Mouse (Mus musculus) kidney, embryonic 15.5 days (tissue): ENCODE results near the gene Fopnl. TPM values are rescaled to one million over a fixed set of nuclear protein-coding genes. Genes with fewer than 3 reads are reported as not detected.

Source experiments
- ATAC-seq: fragments of 200-750 bp; cut with Nextera tagmentation; replicated peaks from 2 replicates; pipeline ENCODE4 v1.8.0; 2017; ENCODE audit warnings: moderate TSS enrichment; ENCODE audit not compliant: low FRiP score
- H3K27ac ChIP-seq: fragments of 300-500 bp; sonication (generic); 2 replicates; pipeline ENCODE4 v1.5.1; 2015; ENCODE audit warnings: mild to moderate bottlenecking, inconsistent platforms
- H3K27me3 ChIP-seq: fragments of 300-500 bp; sonication (generic); 2 replicates; pipeline ENCODE4 v1.6.1; 2015; ENCODE audit warnings: inconsistent platforms
- H3K36me3 ChIP-seq: fragments of 300-500 bp; sonication (generic); 2 replicates; pipeline ENCODE4 v1.6.1; 2015; ENCODE audit warnings: inconsistent platforms
- H3K4me1 ChIP-seq: fragments of 300-500 bp; sonication (generic); 2 replicates; pipeline ENCODE4 v1.6.1; 2015; ENCODE audit warnings: inconsistent platforms
- H3K4me2 ChIP-seq: fragments of 300-500 bp; sonication (generic); 2 replicates; pipeline ENCODE4 v1.6.1; 2015; ENCODE audit warnings: moderate library complexity, mild to moderate bottlenecking, inconsistent platforms
- H3K4me3 ChIP-seq: fragments of 300-500 bp; sonication (generic); replicated peaks from 2 replicates; pipeline ENCODE4 v1.5.1; 2015; ENCODE audit warnings: mild to moderate bottlenecking, inconsistent platforms
- H3K9ac ChIP-seq: fragments of 300-500 bp; sonication (generic); 2 replicates; pipeline ENCODE4 v1.6.1; 2015; ENCODE audit warnings: mild to moderate bottlenecking, inconsistent platforms
- H3K9me3 ChIP-seq: fragments of 300-500 bp; sonication (generic); replicated peaks from 2 replicates; pipeline ENCODE4 v1.6.1; 2016; ENCODE audit warnings: inconsistent platforms
- WGBS: fragments of 180-500 bp; shearing (Covaris S2); methylation state at CpG from one replicate; pipeline ENCODE4 v1.1.7; 2015; ENCODE audit warnings: mixed read lengths; 5-methylcytosine and 5-hydroxymethylcytosine counted together
- polyA plus RNA-seq: library from polyadenylated mRNA; unstranded; fragments of >200 nt; fragmentation: Nextera tagmentation; extraction: Ambion mirVana; gene quantifications from 2 replicates; pipeline ENCODE4 v1.2.1, GENCODE M21; 2015

Fopnl gene
- polyA plus RNA-seq, 1 experiment from 2014 or later, result 141 TPM

DNA sequence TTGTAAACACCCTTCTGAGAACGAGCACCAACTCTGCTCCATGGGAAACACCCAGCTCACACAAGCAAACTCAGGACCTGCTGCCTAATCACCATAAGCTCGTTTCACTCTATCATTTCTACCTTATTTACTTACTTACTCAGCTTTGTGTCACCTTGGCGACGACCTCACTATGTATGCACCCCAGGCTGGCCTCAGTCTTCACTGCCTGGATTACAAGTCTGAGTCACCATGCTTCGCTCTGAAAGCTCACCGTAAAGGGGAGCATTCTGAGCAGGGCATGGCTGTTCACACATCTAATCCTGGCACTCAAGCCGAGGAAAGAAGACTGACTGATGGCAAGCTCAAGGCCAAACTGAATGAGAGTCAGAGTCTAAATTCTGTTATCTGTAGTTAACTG lies 13.5 kb downstream of the Fopnl start:
- Histone ChIP-seq H3K36me3 (peaks cover 83% of the 10 kb centered on the region), H3K27ac (peak overlapping the region; percentile 80), H3K27me3 (no peaks in the 10 kb centered on the region)

DNA sequence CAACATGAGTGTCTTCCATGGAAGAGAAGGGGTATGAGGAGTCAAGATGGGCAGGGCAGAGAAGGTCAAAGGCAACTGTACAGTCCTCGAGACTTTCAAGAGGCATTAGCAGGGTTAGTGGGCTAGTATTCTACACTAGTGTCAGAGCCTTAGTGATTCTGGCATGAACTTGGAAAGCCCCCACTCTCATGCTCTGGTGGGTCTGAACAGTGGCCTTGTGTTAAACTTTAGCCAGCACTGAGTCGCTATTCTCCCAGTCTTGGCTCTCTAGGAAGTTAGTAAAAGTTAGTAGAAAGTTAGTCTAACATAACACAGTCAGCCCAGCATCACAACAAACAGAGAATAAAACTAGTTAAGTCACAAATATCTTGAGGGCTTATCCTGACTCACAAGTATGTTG lies 14.1 kb downstream of the Fopnl start:
- ATAC-seq, result peak; percentile 86
- Histone ChIP-seq H3K27ac (peak overlapping the region; percentile 80), H3K4me2 (0 out of 2 replicates have a peak overlapping the region, but pooled peaks have one; percentile 15)

More for the DNA sequence above, 13.5 kb downstream of the Fopnl start:
- H3K9ac ChIP-seq, result no peak overlapping the region
- peak; percentile 41; the same call in 1 of the 2 replicates for ATAC-seq
- 0 out of 2 replicates have a peak overlapping the region, but pooled peaks have one; percentile 15 for H3K4me2 ChIP-seq
- H3K9me3 ChIP-seq, result no peaks in the 10 kb centered on the region
- no peak overlapping the region for H3K4me3 ChIP-seq
- peaks cover 18% of the 10 kb centered on the region for H3K4me1 ChIP-seq
- WGBS, result 72% methylated on average over 7 of the region's 7 CpGs

DNA sequence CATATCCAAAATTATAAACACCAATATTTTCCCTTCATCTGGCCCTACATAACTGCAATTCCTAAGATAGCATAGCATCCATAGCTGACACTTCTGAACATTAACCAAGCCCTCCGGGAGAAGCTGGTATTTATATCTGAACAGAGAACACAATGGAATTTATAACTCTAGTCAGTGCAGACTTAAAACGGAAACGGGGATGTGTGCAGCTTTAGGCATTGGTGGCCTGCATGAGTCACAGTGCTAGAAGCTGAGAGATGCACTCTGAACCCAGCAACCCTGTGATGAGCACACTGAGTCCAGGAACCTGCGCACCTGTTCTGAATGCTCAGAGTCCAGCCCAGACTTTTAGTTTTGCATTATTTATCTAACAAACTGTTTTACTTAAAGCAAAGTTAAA lies 18.7 kb downstream of the Fopnl start:
- no peak overlapping the region for H3K9ac ChIP-seq
- peaks cover 61% of the 10 kb centered on the region for H3K36me3 ChIP-seq
- WGBS, result 91% methylated on average over 4 of the region's 4 CpGs
- H3K27ac ChIP-seq, result no peak overlapping the region
- H3K9me3 ChIP-seq, result no peaks in the 10 kb centered on the region
- no peak overlapping the region for H3K4me3 ChIP-seq
- no peak for ATAC-seq
- no peak overlapping the region for H3K4me2 ChIP-seq
- H3K4me1 ChIP-seq, result peaks cover 9% of the 10 kb centered on the region; the same call in 1 of the 2 replicates
- no peaks in the 10 kb centered on the region for H3K27me3 ChIP-seq

More for the DNA sequence above, 14.1 kb downstream of the Fopnl start:
- Histone ChIP-seq H3K36me3 (peaks cover 83% of the 10 kb centered on the region), H3K4me1 (peaks cover 18% of the 10 kb centered on the region), H3K9me3 (no peaks in the 10 kb centered on the region), H3K27me3 (no peaks in the 10 kb centered on the region), H3K4me3 (no peak overlapping the region), H3K9ac (no peak overlapping the region)
- WGBS, result 50% methylated on average over 2 of the region's 2 CpGs

DNA sequence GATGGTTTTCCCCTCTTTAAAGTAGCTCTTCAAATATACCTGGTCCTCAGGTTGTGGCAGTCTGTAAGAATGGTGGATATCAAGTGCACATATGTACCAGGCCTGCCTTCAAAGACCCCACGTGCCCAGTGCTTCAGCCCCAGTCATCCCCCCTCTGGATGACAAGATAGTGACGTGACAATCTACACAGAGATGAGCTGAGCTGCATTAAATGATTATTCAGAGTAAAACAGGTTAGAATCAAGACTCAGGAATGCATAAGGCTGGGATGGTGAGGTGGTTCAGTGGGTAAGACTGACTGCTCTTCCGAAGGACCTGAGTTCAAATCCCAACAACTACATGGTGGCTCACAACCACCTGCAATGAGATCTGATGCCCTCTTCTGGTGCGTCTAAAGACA lies 19.5 kb downstream of the Fopnl start:
- Histone ChIP-seq H3K9me3 (no peaks in the 10 kb centered on the region), H3K27me3 (no peaks in the 10 kb centered on the region), H3K4me2 (no peak overlapping the region), H3K27ac (no peak overlapping the region), H3K4me3 (no peak overlapping the region), H3K9ac (no peak overlapping the region), H3K4me1 (peaks cover 5% of the 10 kb centered on the region), H3K36me3 (peaks cover 53% of the 10 kb centered on the region)
- WGBS, result 92% methylated on average over 4 of the region's 4 CpGs
- ATAC-seq, result no peak

DNA sequence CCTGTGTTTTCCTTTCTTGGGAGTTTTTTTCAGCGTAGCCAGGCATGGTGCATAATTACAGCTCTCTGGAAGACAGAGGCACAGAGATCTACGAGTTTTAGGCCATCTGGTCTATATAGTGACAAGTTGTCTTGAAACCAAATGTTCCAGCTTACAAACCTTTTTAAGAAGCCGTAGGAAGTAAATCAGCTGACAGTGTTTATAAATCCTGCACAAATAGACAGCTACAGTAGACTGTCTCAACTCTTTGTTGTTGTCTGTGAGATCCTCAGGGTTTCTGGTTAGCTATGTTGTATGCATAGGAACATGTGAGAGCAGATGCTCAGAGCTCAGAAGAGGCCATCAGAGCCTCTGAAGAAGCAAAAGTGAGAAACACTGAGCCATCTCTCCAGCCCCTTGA lies 20.1 kb downstream of the Fopnl start:
- ATAC-seq, result no peak
- H3K36me3 ChIP-seq, result peaks cover 51% of the 10 kb centered on the region
- H3K9me3 ChIP-seq, result no peaks in the 10 kb centered on the region
- H3K4me2 ChIP-seq, result no peak overlapping the region
- no peaks in the 10 kb centered on the region for H3K27me3 ChIP-seq
- no peak overlapping the region for H3K27ac ChIP-seq
- H3K4me1 ChIP-seq, result peaks cover 9% of the 10 kb centered on the region
- H3K9ac ChIP-seq, result no peak overlapping the region
- WGBS, result 68% methylated on average over 3 of the region's 3 CpGs
- H3K4me3 ChIP-seq, result no peak overlapping the region

DNA sequence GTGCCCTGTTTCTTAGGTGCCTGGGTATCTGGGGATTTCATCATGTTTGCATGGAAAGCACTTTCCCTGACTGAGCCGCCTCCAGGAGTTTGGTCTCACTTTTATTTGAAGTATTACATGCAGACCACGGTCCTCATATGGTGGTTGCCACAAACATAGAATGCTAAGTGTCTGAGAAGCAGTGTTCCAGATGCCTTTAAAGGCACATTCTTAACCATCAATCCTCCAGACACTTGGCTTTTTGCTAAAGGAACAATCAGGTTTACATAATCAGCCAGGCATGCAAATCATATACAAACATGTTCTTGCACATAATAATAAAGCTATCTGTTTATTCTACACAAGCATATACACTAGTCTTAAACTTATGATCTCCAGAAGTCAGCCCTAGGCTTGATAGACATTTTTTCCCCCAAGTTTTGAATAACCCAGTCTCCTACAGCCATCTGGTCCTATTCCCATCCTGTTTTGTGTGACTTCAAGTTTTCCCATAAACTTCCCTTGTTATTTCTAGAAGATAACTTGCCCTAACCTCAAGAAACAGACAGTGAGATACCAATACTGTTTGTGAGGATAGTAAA lies 20.6 kb downstream of the Fopnl start:
- Histone ChIP-seq H3K36me3 (peaks cover 47% of the 10 kb centered on the region), H3K9me3 (no peaks in the 10 kb centered on the region), H3K4me1 (peaks cover 14% of the 10 kb centered on the region), H3K4me2 (no peak overlapping the region), H3K27ac (no peak overlapping the region), H3K27me3 (no peaks in the 10 kb centered on the region), H3K4me3 (no peak overlapping the region), H3K9ac (no peak overlapping the region)
- no peak for ATAC-seq
- 90% methylated on average over 2 of the region's 2 CpGs for WGBS

DNA sequence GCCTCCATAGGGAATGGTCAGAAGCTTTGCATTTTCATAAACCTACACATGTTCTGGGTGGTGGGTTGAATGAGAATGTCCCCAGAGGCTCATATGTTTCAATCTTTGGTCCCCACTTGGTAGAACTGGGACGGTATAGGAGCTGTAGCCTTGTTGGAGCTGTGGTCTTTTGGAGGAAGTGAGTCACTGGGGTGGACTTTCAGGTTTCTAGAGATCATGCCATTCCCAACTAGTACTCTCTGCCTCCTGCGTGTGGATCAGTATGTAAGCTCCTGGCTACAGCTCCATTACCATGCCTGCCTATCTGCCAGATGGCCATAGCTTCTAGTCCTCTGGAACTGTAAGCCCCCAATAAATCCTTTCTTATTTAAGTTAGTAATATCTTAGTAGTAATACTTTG lies 21.9 kb downstream of the Fopnl start:
- Histone ChIP-seq H3K4me3 (no peak overlapping the region), H3K27me3 (no peaks in the 10 kb centered on the region), H3K4me1 (peaks cover 20% of the 10 kb centered on the region), H3K36me3 (peaks cover 34% of the 10 kb centered on the region), H3K27ac (no peak overlapping the region), H3K9ac (no peak overlapping the region), H3K9me3 (no peaks in the 10 kb centered on the region), H3K4me2 (no peak overlapping the region)
- ATAC-seq, result no peak
- 79% methylated on average over 2 of the region's 2 CpGs for WGBS

DNA sequence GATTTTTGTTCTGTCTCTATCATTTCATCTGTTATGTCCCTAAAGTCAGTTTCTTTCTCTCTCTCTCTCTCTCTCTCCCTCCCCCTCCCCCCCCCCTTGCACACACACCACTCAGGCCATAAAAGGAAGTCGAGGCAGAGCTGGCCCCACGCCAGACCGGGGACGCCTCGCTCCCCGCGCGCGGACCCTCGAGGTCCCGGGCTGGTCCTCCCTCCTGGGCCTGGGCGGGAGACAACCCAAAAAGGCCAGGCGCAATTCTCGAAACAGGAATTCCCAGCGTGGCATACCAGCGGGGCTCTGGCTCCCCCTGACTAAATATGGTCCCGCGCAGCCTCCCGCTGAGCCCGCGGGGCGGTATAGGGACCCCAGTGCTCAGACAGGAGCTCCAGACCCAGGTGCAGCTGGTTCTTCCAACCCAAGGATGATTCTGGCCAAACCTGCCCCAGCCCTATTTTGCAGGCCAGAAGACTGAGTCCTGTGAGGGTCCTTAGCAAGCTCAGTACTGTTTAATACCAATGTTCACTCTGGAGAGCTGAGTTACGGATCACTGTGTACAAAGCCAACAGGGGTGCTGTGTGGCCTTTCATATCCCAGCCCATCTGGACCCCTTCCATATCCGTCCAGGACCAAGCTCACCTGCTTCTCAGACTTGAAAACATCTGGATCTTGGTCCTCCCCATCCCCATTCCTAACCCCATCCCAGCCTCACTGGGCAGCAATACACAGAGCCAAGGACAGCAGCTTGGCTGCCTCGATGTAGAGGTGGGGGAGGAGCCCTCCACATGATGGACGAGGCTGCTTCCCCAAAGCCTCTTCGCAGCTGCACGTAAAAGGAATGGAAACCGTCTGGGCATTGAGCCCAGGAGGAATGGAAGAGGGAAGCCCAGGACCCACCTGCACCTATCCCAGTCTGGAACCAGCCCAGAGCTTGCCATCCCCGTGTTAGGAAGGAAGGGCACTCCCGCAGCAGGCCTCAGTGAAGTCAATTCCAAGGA lies 24.7 kb downstream of the Fopnl start:
- peak overlapping the region; percentile 61 for H3K4me2 ChIP-seq
- peak overlapping the region; percentile 36 for H3K4me3 ChIP-seq
- no peaks in the 10 kb centered on the region for H3K9me3 ChIP-seq
- peaks cover 20% of the 10 kb centered on the region for H3K4me1 ChIP-seq
- peak overlapping the region; percentile 31; the same call in 1 of the 2 replicates for H3K9ac ChIP-seq
- peaks cover 6% of the 10 kb centered on the region; the same call in 1 of the 2 replicates for H3K36me3 ChIP-seq
- ATAC-seq, result peak; percentile 47; the same call in 1 of the 2 replicates
- no peaks in the 10 kb centered on the region for H3K27me3 ChIP-seq
- WGBS, result 10% methylated on average over 30 of the region's 31 CpGs
- no peak overlapping the region for H3K27ac ChIP-seq

DNA sequence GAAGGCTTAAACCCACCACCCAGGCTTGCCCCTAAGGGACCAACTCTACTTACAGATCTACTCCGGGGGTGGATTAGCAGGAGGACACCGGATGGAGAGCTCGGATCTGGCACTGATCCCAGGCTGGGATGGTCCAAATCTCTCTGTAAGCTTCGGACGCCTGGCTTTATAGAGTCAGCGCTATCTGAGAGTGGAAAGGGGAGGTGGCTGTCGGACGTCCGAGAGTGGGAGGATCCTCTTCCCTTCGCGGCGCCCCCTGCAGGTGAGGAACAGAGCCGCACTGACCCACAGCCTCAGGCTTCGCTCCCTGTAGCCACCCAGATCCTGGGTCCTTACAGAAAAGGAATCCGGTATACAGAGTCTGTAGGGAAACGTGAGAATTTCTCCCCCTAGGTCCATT lies 26.0 kb downstream of the Fopnl start, which contains the start of gene Myh11:
Gene Myh11, minus strand, starts transcription at position 150 of the 400 bp plus-strand sequence.
- H3K27ac ChIP-seq, result peak within 1 kb of the TSS; percentile 37; the same call in 1 of the 2 replicates
- H3K27me3 ChIP-seq, result no peaks in the 10 kb centered on the region
- H3K4me2 ChIP-seq, result peak within 1 kb of the TSS; percentile 61
- H3K4me3 ChIP-seq, result peak within 1 kb of the TSS; percentile 36
- 4% methylated on average over 16 of the region's 16 CpGs for WGBS
- no peaks in the 10 kb centered on the region for H3K36me3 ChIP-seq
- peak within 1 kb of the TSS; percentile 31; the same call in 1 of the 2 replicates for H3K9ac ChIP-seq
- ATAC-seq, result peak; percentile 65
- H3K9me3 ChIP-seq, result no peaks in the 10 kb centered on the region
- H3K4me1 ChIP-seq, result peaks cover 20% of the 10 kb centered on the region

DNA sequence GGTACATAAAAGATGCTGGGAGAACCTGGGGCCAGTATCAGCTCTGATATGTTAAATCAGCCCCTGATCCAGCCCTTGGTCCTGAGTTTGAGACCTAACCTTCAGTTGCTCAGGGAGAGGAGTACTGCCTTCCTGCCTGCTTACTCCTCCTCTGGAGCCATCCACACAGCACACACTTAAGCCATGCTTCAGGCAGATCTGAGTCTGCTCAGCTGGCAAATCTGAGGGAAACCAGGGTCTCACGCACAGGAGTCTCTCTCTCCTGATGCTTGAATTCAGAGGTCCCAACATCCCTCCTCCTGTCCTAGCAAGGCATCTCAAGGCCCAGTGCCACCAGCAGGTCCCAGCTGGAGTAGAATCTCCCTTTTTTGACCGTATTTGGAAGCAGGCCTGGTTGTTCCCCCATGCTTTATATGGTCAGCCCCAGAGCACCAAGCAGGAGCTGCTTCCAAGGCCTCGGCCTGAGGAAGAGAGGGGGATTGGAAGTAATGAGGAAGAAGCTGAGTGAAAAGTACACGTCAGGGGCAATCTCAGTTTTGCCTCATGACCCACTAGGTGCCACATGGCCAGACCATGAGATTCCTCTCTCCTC lies 44.7 kb downstream of the Fopnl start:
- Histone ChIP-seq H3K9ac (no peak overlapping the region), H3K36me3 (no peaks in the 10 kb centered on the region), H3K4me1 (no peaks in the 10 kb centered on the region), H3K4me2 (no peak overlapping the region), H3K4me3 (no peak overlapping the region), H3K27me3 (no peaks in the 10 kb centered on the region), H3K9me3 (no peaks in the 10 kb centered on the region), H3K27ac (no peak overlapping the region)
- ATAC-seq, result no peak
- 63% methylated on average over 4 of the region's 4 CpGs for WGBS

DNA sequence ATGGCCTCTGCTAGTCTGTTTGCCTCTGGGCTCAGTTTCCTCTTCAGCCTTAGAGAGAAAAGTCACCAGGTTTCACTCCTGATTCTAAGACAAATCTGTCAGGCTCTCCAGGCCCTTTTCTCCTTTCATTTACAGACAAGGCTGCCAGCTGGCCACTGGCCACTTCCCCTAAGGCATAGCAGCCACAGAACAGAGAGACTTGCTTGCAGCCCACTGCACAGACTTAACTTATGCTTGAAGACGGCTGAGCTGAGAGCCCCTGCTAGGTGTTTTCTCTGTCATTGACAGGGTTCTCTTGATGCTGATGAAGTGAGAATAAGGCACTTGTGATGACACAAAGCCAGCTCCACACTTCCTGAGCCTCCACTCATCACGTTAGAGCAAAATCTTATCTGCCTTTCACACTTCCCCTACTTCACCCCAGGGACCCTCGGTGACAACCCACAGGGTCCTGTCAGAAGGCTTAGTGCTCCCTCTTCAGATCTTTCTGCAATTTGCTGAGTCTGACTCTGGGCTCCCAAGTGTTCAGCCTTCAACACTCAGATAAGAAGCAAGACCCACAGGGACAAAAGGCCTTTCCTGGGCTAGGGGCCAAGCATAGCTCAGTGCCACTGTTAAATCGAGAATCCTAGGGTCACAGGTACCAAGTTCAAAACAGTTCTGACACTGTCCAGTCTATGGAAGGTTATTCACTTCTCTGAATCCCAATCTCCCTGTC lies 51.8 kb downstream of the Fopnl start:
- H3K4me2 ChIP-seq, result no peak overlapping the region
- no peaks in the 10 kb centered on the region for H3K4me1 ChIP-seq
- ATAC-seq, result no peak
- no peaks in the 10 kb centered on the region for H3K9me3 ChIP-seq
- H3K27ac ChIP-seq, result no peak overlapping the region
- H3K27me3 ChIP-seq, result no peaks in the 10 kb centered on the region
- H3K9ac ChIP-seq, result no peak overlapping the region
- no peaks in the 10 kb centered on the region for H3K36me3 ChIP-seq
- no peak overlapping the region for H3K4me3 ChIP-seq
- 43% methylated on average over 4 of the region's 4 CpGs for WGBS
